Mouse (Mus musculus) brown adipose tissue, adult 24 weeks (tissue): ENCODE data around the gene Nr2c2. TPM values are rescaled to one million over a fixed set of nuclear protein-coding genes. Genes with fewer than 3 reads are reported as not detected.
A peak's percentile ranks its signal among the peaks of the same experiment; 100 is the strongest.

Source experiments
- H3K27ac ChIP-seq: fragments of 200-500 bp; replicated peaks from 2 replicates; pipeline ENCODE4 v1.5.1; 2012; ENCODE audit warnings: low read depth, mild to moderate bottlenecking, low read length
- H3K4me1 ChIP-seq: fragments of 200-500 bp; 2 replicates; pipeline ENCODE4 v1.6.1; 2012; ENCODE audit warnings: low read length, mixed read lengths; ENCODE audit not compliant: control insufficient read depth, insufficient read depth, insufficient read length
- H3K4me3 ChIP-seq: fragments of 200-500 bp; 2 replicates; pipeline ENCODE4 v1.5.1; 2012; ENCODE audit warnings: low read depth, mild to moderate bottlenecking, low read length, moderate library complexity; ENCODE audit not compliant: insufficient read depth
- polyA plus RNA-seq: library from polyadenylated mRNA; stranded (reverse); fragments of >200 nt; gene quantifications from 2 replicates; pipeline ENCODE4 v1.2.4, GENCODE M21; 2012; ENCODE audit not compliant: missing spikeins, insufficient read depth, insufficient read length

Gene Nr2c2
- polyA plus RNA-seq, 1 experiment, result 8.8 TPM

DNA sequence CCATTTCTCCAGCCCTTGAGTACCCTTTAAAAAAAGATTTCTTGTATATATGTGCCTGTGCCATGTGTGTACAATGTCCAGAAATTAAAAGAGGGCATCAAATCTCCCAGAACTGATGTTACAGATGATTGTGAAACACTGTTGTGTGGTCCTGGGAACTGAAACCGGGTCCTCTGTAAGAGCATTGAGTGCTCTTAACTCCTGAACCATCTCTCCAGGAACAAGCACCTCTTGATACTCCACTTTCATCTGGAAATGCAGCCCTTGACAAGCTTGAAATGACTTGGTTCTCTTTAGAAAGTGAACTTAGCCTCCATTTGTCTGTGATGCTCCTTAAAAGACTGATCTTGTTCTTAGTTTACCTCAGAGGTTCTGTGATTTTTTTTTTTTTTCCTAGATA, 71.5 kb downstream of the Nr2c2 start:
- H3K4me3 ChIP-seq, result no peak overlapping the region
- no peaks in the 10 kb centered on the region for H3K4me1 ChIP-seq
- H3K27ac ChIP-seq, result no peak overlapping the region

DNA sequence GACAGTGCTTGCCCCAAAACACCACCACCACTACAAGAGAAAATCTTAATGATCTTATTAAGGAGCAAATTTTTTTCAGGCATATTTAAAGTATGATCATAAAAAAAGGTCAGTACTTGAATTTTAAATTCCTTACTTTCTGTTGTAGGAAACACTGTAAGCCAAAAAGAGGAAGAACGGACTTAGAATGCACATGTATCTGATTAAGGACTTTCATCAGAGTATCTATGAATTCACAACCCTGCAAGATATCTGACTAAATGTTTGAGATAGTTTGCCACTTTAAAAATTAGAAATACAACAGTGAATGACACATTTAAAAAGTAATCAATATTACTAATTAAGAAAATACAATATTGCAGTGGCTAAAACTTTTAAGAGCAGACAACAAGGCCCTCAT, 85.3 kb downstream of the Nr2c2 start:
- Histone ChIP-seq H3K27ac (no peak overlapping the region), H3K4me1 (no peaks in the 10 kb centered on the region), H3K4me3 (no peak overlapping the region)

- 0 out of 2 replicates have a peak within 1 kb of the TSS, but pooled peaks have one; percentile 67 for H3K27ac ChIP-seq
- H3K4me3 ChIP-seq, result peak within 1 kb of the TSS; percentile 94
- H3K4me1 ChIP-seq, result peaks cover 7% of the 10 kb centered on the region; the same call in 1 of the 2 replicates
Measured at GRCm38 (mm10) chr6:92183621-92184131, 92.5 kb downstream of the Nr2c2 start, which contains the start of gene Mrps25. Gene Mrps25, minus strand, starts transcription at chr6:92184033.

DNA sequence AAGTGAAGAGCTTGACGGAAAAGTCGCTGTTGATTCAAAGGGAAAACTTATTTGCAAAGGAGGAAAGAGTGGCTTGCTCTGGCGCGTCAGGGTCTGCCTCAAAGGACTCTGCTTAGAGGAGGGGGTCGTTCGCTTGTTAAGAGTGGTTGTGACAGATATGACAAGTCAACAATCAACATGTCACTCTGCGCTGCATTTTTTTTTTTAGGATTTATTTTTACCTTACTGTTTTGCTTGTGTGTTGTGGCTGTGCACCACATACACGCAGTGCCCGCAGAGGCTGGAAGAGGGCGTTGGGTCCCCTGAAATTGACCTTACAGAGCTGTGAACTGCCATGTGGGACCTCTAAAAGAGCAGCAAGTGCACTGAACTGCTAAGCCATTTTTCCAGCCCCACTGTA, 93.0 kb downstream of the Nr2c2 start:
- Histone ChIP-seq H3K4me3 (peak overlapping the region; percentile 94), H3K4me1 (peaks cover 7% of the 10 kb centered on the region; the same call in 1 of the 2 replicates), H3K27ac (no peak overlapping the region)

DNA sequence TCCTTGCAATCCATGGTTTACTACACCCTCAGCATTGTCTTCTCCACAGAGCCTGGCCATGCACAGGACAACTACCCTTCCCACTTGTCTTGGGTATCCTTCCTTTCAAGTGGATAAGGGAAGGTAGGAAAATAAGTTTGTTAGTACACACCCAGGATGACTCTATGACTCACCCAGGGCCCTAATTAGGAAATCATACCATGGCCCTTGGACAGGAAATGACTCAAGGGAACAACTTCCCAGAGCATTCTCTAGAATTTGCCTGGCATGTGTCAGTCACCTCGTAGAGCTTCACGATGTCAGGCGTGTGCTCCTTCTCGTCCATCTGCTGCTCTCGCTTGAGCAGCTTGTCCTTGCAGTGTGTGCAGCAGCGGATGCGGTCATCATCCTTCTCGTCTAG, 108.2 kb downstream of the Nr2c2 start:
- H3K4me1 ChIP-seq, result peaks cover 3% of the 10 kb centered on the region; the same call in 1 of the 2 replicates
- H3K4me3 ChIP-seq, result no peak overlapping the region
- 0 out of 2 replicates have a peak overlapping the region, but pooled peaks have one; percentile 5 for H3K27ac ChIP-seq

DNA sequence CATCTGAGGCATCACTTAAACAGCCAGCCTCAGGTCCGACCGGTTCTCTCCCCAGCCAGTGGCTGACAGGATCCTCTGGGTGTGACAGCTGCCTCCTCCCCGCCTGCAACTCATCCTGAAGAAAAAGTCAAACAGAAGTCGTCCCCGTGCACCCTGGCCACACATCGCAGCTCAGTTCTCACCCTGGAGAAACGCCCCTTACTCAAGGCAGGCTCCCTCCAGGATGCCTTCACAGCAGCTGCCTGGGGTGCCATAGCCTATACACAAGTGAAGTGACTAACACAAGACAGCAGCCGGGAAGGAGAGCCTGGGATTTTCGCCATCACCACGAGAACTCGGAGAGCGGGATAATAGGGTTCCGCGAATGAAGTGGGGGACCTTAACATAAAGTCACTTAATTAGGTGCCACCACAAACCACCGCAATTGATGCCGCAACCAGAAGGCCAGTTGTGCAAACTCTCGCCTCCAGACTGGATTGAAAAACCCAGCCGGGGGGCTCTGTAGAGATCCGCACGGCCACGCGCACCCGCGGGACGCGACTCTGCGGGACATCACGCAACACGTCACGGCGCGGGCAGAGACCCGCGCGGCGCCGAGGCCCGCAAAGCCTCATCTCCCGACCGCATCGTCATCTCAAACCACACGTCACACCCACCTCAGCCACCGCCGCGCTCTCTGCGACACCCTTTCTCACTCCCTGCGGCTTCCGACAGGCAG, 123.0 kb downstream of the Nr2c2 start:
- Histone ChIP-seq H3K27ac (peak overlapping the region; percentile 68), H3K4me3 (peak overlapping the region; percentile 76), H3K4me1 (peaks cover 2% of the 10 kb centered on the region; the same call in 1 of the 2 replicates)

DNA sequence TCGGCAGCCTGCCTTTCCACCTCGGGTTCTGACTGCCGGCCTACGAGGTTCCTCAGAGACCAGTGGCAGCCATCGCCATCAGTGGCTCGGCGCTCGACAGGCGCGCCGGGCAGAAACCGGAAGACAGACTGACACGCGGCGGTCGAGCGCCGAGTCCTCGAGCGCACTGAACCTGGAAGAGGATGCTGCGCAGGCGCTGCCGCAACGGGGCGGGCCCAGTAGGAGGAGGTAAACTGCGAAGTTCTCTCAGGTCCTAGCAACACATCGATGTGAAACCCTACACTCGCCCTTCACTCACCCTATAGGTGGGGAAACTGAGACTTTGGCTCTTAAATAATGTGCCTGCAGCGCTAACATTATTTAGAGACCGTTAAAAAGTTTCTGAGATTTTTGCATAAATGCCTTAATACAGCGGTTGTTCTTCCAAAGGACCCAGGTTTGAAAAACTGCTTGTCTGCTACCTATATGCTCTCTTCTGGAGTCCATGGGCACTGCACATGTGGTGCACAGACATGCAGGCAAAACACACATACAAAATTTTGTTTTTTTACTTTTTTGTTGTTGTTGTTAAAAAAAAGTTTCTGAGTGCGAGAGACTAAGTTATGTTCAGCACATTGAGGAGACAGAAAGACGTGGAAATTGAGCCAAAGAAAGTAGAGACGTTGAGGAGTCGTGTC, 123.7 kb downstream of the Nr2c2 start, which contains the start of gene Rbsn:
Rbsn (minus strand) TSS at position 153 of the 677 bp plus-strand sequence.
- Histone ChIP-seq H3K27ac (peak within 1 kb of the TSS; percentile 68), H3K4me3 (peak within 1 kb of the TSS; percentile 76), H3K4me1 (peaks cover 2% of the 10 kb centered on the region; the same call in 1 of the 2 replicates)

- H3K4me1 ChIP-seq, result no peaks in the 10 kb centered on the region
- H3K4me3 ChIP-seq, result no peak overlapping the region
- H3K27ac ChIP-seq, result no peak overlapping the region
Measured at GRCm38 (mm10) chr6:92219445-92219844, 128.3 kb downstream of the Nr2c2 start.

GRCm38 (mm10) chr6:92221604-92222003, 130.4 kb downstream of the Nr2c2 start:
- no peaks in the 10 kb centered on the region for H3K4me1 ChIP-seq
- H3K27ac ChIP-seq, result no peak overlapping the region
- no peak overlapping the region for H3K4me3 ChIP-seq

DNA sequence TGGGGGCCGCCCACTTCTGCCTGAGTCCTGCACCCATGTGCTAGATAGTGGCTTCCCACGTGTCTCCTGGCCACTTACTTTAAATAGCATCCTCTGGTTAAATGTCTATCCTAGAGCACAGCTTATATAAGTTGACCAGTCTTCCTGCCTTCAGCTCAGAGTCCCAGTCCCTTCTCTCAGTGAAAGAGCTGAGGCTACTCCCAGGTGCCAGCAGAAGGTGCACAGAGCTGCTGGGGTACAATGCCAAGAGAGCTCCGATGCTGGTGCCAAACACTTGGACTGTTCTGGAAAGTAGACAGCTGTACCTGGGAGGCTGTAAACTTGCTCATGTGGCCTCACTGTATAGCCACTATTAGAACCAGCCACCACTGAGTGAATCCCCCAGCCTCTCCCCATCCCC, 130.8 kb downstream of the Nr2c2 start:
- Histone ChIP-seq H3K27ac (no peak overlapping the region), H3K4me1 (no peaks in the 10 kb centered on the region), H3K4me3 (no peak overlapping the region)

Other genes with a start within 250 kb of the Nr2c2 start
- 16.1 and 16.5 TPM in 2 replicates for gene Ccdc174, start 213.3 kb upstream of the Nr2c2 start, polyA plus RNA-seq
- not detected in 2 replicates for gene 4930590J08Rik, start 188.6 kb upstream of the Nr2c2 start, polyA plus RNA-seq
- gene Fgd5, start 112.5 kb upstream of the Nr2c2 start, polyA plus RNA-seq, result 3.8 and 8.7 TPM in 2 replicates
- gene Mrps25, start 92.6 kb downstream of the Nr2c2 start, polyA plus RNA-seq, result 115 and 122 TPM in 2 replicates
- gene Rbsn, start 123.5 kb downstream of the Nr2c2 start, polyA plus RNA-seq, result 8.5 and 13.2 TPM in 2 replicates
- not detected in 2 replicates for gene Trh, start 153.3 kb downstream of the Nr2c2 start, polyA plus RNA-seq